Mouse (Mus musculus) bone marrow, adult 2 months (tissue): ENCODE data around the gene Camsap1.

ENCODE experiments used
- CTCF ChIP-seq: fragments of 200-500 bp; IDR thresholded peaks from 2 replicates; pipeline ENCODE4 v1.5.1; 2011; ENCODE audit warnings: low read length, control low read depth; ENCODE audit not compliant: control insufficient read depth, insufficient read depth
- POLR2A ChIP-seq: fragments of 200-500 bp; IDR thresholded peaks from 2 replicates; pipeline ENCODE4 v1.6.1; 2011; ENCODE audit warnings: low read depth, mild to moderate bottlenecking, control low read depth, low read length, borderline replicate concordance; ENCODE audit not compliant: control insufficient read depth

DNA sequence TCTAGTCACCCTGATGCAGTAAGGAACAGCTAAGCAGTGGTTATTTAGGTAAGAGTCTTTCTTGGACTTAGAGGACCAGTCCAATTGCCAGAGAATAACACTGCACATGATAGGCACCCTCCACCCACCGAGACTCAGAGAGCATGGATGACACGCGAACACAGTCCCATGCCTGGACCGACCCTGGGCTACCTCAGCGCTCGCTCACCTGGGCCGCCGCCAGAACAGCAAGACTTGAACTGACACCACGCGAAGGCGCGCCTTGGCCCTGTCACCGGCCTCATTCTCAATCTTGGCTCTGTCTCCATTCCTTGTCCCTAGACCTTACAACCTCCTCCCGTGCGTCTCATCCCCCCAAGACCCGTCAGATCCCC is 1.0 kb downstream of the Camsap1 start:
- TF ChIP-seq CTCF (no peak), POLR2A (no peak)
